Mouse (Mus musculus): ENCODE measurements around the gene Xkr7.

The Xkr7 gene

DNA sequence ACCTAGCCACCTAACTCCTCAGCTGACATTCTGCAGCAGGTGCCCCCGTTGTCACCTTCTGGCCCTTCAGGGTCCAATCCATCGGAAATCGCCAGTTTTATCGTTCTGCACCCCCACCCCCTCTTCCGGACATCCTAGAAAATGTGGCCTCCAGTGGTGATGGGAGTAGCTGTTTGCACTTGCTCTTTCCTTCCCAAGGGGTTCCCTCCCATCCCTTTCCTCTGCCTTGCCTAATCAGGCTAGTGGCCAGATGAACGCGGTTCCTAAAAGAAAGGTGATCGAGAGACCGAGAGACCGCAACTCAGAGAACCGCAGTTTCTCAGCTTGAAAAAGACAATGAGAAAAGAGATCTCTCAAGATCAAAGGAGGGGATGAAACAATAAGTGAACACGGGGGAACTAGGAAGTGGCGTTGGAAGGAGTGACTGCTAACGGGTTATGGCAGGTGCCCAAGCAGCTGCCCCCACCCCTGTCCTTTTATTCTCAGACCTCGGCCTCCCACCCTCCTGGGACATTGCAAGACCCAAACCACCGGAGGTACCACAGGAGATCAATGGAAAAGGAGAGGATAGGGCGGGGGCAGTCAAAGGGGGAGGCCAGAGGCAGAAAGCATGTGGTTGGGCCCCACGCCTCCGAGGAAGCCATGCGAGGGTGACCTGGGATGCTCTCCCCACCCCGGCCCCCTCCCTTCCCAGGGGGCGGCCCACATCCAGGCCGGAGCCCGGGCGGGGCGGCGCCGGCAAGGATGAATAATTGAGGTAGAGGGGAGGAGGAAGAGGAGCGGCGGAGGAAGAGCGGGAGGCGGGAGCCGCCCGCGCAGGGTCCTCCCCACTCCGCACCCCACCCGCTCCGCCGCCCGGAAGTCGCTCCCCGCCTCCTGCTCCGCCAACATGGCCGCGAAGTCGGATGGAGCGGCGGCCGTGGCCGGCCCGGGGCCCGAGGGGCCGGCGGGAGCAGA, at the start of gene Xkr7:
Gene Xkr7, plus strand, starts transcription at position 727 of the 957 bp plus-strand sequence.
- DNase-seq (ENCODE audit: low spot score in 2 of 2), result no peak

DNA sequence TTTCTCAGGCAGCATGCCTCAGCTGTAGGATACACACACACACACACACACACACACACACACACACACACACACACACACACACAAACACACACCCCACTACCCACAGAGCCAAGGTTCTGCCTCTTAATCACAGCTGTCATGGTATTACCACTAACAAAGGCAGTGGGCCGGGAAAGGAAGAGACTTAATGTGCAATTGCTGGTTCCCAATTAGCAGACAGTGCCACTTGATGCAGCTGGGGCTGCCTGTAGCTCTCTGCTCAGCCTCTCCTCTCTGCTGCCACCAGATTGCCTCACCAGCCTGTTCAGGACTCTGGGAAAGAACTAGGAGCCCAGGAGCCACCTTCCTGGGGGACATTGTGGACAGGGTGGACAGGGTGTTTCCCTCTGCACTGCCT, 46.1 kb upstream of the Xkr7 start:
- no peak for DNase-seq (ENCODE audit: low spot score in 2 of 2)

DNA sequence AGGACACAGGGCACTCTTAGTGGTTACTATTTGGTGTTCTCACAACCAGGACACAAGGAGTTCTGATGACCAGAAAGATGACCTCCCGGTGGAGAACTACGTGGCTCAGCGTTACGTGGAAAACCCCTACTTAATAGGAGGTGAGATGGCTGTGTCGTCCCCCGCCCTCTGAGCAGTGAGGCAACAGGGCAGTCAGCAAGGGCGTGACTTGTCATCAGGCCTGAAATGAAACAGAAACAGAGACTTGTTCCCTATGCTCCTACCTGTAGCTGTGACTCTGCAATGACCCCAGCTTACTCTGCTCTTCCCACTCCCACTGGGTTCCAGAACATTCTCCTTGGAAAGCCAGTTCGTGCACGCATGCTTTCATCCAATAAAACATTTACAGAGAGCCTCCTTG, 40.1 kb upstream of the Xkr7 start:
- DNase-seq (ENCODE audit: low spot score in 2 of 2), result no peak

DNA sequence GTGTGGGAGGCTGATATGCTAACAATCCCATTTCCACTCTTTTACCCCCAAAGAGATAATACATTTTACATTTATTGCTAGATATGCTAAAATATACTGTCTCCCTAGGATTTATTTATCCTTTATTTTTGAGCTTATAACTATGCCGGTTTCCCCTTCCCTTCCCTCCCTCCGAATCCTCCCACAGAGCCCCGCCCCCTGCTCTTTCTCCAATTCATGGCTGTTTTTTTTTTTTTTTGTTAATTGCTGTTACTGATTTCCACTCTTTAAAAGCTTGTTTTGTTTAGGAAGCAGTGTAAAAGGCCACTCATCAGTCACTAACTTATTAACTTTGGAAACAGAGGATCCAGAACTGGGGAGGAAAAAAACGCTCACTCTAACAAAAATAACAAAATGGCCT, 34.6 kb upstream of the Xkr7 start:
- no peak for DNase-seq (ENCODE audit: low spot score in 2 of 2)

DNA sequence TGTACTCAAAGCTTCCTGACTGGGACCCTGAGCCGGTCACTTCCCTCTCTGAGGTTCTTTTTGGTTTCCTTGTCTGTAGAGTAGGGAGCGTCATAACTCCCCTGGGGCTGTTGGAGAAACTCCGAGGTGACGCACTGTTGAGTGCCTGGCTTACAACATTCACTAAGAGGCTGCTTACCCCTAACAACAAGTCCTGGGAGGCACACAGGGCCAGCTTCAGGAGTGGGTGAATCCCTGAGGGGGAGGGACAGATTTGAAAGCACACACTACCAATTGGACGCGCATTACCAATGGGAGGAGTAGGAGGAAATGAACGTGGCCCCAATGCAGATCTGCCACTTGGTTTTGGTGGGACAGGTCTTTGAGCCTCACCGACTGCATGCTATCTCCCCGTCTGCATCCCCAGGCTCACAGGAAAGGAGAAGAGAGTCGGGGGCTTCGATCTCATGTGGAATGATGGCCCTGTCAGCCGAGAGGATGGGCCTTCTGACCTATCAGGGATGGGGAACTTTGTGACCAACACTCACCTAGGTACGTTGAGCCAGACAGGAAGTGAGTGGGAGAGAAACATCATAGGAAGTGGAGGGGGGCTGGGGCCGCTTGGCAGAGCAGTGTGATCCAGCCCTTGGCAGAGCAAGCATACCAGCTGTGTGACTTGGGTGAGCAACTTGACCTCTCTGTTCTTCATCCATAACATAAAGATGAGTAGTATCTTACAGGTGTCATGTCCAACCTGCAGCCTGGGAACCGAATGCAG, 29.0 kb upstream of the Xkr7 start:
- DNase-seq (ENCODE audit: low spot score in 2 of 2), result no peak

DNA sequence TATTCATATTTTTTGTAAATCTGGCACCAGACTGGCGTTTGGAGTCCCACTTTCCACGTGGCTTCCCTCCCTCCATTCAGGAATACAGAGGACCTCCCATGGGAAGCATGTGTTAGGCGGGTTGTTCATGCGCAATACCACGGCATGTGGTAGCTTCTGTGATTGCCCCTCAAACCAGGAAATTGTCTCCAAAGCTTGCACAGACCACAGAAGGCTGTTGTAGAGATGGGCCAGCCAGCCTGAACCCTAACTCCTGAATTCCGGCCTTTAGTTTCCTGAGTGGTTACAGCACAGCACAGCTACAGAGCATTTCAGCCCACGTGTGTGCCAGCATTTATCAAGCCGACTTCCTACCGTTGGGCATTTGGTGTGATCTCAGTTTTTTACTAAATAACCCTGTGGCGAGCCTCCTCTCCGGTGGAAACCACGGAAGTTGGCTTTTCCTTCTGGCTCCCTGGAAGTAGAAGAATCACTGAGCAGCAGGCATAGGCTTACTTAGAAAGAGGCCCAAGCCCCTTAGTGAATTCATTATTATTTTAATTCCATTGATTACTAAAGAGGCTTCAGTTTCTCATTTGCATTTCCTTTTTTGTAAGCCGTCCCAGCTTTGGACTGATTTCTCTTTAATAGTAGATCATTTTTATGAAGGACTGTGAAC, 27.8 kb upstream of the Xkr7 start:
- no peak for DNase-seq (ENCODE audit: low spot score in 2 of 2)

DNA sequence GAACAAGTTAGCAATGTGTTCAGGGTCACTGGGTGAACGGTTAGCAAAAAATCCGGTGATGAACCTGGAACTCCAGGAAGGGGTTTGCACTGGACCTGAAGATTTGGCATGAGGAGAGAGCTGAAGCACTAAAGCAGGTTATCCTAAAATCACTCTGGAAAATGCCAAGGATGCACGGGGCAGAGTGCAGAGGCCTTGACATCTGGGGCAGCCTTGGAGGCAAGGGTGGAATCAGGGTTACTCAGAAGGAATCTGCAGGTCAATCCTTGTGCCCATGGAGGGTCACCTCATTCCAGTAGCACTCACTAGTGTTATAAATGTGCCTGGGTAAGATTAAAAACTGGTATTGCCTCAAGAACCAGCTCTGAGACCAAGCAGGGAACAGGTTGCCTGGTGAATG, 25.7 kb upstream of the Xkr7 start:
- no peak for DNase-seq (ENCODE audit: low spot score in 2 of 2)

DNA sequence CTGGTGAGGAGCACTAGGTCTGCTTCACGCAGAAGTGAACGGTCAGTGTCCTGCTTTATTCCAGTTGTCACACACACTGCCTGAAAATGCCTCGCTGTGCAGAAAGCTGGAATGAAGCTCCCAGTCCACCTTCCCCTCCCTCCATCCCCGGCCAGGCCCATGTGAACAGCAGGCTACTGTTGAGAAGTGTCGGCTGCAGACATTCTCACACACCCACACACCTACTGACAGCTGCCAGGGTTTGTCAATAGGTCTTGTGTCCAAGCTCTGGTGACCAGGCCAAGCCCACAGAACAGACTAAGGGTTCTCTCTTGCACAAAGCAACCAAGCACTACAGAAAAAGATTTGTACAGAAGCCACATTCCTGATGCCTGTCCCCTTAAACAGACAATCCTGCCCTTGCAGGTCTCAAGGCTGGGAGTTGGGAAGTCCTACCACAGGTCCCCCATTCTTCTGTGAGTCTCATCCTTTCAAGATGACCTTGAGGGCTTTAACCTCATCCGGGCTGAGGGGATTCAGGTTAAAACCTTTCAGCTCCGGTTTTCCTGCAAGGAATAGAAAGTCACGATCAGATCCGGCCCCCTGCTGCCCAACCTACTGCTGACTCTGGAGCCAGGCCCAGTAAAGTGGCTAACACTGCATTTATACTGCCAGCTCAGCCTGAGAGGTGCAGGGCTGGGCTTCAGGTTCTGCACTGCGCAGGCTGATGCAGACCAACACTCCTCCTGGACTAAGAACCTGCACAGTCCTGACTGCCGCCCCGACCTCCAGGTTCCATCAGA, 22.3 kb upstream of the Xkr7 start:
- no peak for DNase-seq (ENCODE audit: low spot score in 2 of 2)

DNA sequence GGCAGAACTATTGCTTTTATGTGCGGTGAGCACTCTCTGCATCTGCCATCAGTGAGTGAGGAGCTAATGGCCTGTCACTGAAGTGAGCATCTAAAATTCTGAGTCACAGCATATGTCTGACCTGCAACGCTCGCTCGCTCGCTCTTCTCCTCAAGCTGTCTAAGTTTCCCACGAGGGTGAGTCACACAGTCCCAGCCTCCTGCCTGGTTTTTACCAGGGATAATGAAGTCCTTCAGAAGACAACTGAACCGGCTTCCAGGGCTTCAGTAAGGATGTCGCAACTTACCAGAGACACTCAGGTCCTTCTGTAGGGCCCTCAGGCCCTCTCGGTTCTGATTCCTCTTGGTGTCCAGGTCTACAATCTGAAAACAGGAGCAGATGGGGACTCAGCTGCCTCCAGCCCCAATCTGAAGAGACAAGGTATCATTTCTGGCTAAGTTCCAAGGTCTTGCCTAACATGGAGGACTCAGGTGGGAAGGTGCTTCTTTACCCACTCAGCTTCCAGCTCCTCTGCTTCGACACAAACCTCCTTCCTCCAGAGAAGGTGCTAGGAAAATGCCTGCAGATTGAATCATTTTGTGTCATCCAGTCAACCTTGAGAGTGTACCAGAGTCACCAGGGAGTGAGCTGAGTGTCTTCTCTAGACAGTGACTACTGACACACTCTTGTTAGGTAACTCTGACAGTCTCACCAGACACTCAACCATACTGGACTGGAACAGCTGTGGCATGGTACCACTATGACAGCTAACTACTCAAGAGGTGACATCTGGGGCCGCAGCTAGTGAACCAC, 17.7 kb upstream of the Xkr7 start:
- peak in 1 of 2 experiments; percentile 21 for DNase-seq (ENCODE audit: low spot score in 2 of 2)

DNA sequence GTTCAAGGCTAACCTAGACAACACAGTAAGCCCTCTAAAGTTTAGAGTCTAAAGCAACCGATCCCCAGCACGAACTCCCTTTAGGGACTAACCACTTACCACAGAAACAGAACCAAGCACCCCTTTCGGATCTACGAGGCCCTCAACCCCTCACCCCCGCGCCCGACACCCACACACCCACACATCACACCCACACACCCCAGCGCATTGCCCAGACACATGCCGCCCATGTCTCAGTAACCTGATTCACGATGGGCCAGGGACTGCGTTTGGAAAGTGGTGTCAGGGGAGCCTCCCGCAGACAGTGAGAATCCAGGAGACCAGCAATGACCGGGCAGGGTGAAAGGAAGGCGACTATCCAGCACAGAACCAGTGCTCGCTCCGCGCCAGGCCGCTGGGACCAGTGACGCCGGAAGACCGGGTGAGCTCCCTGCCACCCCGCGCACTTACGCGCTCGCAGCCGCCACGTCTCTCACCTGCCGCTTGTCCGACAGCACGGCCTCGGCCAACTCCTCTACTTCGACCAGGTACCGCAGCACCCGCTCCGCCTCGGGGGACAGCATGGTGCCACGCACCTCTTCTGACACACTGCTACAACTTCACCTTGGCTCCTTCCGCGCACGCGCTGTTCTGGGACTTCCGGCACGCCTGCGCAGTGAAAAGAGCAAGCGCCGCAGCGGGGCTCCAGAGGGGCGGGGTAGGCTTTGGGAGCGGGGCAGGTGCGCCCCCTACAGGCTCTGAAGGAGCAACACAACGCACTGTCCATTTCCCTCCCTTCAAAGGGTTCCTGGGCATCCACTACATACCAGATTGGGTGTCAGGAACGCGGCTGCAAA, 16.7 kb upstream of the Xkr7 start, which contains the start of gene Pdrg1:
Gene Pdrg1, minus strand, starts transcription at position 670 of the 836 bp plus-strand sequence.
- peak; percentile 93 to 95 for DNase-seq (ENCODE audit: low spot score in 2 of 2)

DNA sequence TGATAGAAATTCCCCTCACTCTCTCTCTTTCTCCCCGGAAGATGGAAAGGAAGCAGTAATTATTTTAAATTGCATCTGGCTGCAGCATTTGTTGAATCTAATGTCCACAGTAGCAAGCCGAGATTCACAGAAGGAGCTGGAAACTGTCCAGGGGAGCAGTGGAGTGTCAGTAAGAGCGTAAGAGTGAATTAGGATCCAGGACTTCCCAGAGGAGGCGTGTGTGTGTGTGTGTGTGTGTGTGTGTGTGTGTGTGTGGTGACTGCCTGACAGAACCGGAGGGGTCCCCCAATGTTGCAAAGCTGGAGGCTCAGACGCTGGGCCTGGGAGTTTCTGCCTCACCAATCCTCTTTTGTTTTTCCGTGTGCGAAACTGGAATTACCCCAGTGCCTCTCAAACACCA, 15.8 kb upstream of the Xkr7 start:
- DNase-seq (ENCODE audit: low spot score in 2 of 2), result no peak

DNA sequence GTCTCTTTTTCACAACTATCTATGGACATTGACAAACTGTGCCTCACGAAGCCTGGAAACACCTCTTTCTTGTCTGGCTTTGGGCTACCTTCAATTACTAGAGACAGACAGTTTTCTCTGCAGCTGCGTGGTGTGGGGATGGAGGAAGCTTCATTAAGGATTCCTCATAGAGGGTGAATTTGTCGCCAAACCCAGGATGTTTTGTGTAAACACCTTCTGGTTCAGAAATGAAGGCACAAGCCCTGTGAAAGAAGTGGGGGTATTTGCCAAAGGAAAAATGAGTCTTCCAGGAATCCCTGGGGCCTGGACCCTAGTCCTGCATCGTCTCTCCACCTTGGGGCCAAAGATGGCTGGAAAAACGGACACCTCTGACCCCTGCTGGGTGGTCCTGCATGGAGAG, 14.9 kb upstream of the Xkr7 start:
- no peak for DNase-seq (ENCODE audit: low spot score in 2 of 2)

DNA sequence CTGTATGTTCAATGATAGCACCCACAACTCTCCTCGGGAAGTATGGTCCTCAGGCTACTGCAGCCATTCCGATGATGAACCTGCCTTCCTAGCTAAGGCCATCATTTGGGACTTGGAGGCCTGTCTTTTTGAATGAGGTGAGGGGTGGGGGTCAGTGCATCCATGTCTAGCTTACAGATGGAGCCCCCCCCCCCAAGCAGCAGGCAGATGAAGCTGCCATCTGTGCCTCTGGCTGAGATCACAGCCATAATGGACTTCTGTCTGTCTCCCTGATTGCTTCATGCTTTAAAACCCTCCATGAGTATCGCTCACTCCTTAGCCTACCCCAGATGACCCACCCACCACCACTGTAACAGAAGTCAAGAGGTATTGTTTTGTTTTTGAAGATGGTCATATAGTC, 12.3 kb upstream of the Xkr7 start:
- no peak for DNase-seq (ENCODE audit: low spot score in 2 of 2)

DNA sequence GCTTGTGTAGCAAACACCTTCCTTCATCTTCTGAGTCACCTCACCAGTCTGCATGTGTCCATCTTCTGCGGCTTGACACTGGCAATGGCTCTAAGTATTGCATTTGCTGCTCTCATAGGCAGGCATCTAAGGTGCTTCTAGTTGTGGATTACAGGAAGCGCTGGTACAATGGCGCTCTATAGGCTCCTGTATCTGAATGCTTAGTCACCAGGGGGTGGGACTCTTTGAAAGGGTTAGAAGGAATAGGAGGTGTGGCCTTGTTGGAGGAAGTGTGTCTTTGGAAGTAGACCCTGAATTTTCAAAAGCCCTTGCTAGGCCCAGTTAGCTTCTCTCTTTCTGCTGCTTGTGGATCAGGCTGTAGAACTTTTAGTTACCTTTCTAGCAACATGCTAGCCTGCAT, 10.5 kb upstream of the Xkr7 start:
- DNase-seq (ENCODE audit: low spot score in 2 of 2), result no peak

DNA sequence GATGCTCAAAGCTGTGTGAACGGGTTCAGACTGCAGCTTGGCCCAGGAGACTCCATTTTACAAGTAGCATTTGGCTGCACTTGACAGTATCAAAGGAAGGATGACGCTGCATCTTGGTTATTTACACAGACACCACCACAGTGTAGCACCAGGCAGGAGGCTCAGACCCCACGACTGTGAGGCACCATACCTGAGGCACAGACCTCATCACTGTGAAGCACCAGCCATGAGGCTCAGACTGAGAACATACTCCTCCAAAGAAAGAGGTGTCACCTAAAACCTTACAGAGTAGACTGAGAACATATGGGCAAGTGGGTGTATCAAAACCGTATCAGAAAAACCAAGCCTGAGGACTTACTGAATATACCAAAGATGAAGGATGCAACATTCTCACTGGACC, 8.8 kb upstream of the Xkr7 start:
- peak in 1 of 2 experiments; percentile 19 for DNase-seq (ENCODE audit: low spot score in 2 of 2)

DNA sequence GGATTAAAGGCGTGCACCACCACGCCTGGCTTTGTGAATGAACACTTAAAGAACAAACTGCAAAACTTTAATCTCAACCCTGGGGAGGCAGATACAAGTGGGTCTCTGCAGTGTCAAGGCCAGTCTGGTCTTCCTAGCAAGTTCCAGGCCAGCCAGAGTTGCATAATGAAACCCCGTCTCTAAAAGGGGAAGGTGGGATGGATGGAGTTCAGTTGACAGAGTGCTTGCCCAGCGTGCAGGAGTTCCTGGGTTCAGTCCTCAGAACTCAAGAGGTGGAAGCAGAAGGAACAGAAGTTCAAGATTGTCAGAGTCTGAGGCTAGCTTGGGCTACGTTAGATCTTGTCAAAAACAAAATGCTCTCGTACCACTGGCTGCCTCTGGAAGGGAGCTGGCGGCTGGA, 5.6 kb upstream of the Xkr7 start:
- no peak for DNase-seq (ENCODE audit: low spot score in 2 of 2)

DNA sequence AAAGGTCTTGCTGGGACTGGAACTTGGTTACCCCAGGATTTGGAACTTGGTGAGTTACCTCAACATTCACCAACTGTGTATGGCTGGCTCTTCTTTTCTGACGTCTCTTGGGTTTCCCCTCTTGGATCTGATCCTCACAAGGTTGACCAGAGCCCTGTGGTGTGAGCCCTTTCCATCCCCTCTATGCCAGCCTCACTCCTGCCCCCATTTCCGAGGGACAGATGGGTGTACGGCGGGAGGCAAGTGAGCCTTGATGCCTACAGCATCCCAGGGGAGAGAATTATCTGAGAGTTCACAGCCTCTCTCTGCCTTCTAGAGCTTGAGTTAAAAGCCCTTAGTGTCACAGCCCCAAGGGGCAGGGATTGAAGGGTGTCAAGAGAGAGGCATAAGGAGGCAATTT, 4.2 kb upstream of the Xkr7 start:
- no peak for DNase-seq (ENCODE audit: low spot score in 2 of 2)

DNA sequence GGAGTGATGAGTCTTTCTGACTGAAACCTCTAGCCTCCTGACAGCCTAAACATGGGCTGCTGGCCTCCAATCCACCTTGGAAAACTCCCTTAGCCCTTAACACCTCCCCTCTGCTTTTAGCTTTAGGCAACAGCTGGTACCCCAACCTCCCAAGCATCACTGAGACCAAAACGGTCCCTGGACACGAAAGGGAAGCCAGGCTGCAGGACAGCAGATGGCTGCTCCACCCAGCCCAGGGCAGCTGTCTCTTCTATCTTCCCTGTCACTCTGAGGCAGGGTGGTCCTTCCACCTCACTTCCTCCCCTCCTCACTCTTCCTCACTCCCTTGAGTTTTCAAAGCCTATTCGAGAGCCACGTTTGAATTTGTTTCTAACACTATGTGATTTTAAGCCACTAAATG, 1.2 kb upstream of the Xkr7 start:
- no peak for DNase-seq (ENCODE audit: low spot score in 2 of 2)

DNA sequence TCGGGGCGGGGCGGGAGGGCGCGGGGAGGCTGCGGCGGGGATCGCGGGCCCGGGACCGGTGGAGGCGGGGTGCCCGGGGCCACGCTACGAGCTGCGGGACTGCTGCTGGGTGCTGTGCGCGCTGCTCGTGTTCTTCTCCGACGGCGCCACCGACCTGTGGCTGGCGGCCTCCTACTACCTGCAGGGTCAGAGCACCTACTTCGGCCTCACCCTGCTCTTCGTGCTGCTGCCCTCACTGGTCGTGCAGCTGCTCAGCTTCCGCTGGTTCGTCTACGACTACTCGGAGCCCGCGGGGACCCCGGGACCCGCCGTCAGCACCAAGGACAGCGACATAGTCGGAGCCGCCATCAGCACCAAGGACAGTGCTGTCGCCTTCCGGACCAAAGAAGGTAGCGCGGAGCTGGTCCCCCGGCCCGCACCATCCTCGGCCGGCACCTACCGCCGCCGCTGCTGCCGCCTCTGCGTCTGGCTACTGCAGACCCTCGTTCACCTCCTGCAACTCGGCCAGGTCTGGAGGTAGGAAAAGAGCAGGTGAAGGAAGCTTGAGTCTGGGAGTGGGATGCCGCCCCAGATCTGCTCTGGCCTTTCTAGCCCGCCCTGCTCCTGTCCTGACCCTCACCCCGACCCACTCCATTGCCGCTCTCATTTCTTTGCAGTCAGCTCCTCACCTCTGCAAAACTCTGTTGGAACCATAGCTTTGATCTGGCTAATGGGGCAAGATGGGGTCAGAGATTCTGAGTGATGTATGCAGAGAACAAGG, 611 bp downstream of the Xkr7 start:
- peak; percentile 40 to 44 for DNase-seq (ENCODE audit: low spot score in 2 of 2)
